Mouse (Mus musculus) spleen, postnatal 0 days (tissue): ENCODE measurements around the gene Gm10096. TPM values are rescaled to one million over a fixed set of nuclear protein-coding genes. Genes with fewer than 3 reads are reported as not detected.

ENCODE experiments used
- polyA plus RNA-seq: library from polyadenylated mRNA; unstranded; fragments of >200 nt; fragmentation: Nextera tagmentation; extraction: Ambion mirVana; gene quantifications from 2 replicates; pipeline ENCODE4 v1.2.1, GENCODE M21; 2015

Gm10096 gene
- polyA plus RNA-seq = not detected in 2 replicates

GRCm38 (mm10) chrX:28954602-28955001 is at the start of gene Gm10096:
TSS of gene Gm10096 (minus strand) at chrX:28954702.

